Mouse (Mus musculus) small intestine, adult 2 months (tissue): ENCODE measurements around the gene Slc30a5.

Experiments
- CTCF ChIP-seq: fragments of 200-500 bp; IDR thresholded peaks from 2 replicates; pipeline ENCODE4 v1.5.1; 2012; ENCODE audit warnings: low read depth, mild to moderate bottlenecking, control low read depth, inconsistent platforms, low read length, moderate library complexity, mixed read lengths; ENCODE audit not compliant: insufficient replicate concordance, insufficient read length; ENCODE audit errors: extremely low read depth
- POLR2A ChIP-seq: fragments of 200-500 bp; IDR thresholded peaks from 2 replicates; pipeline ENCODE4 v1.6.1; 2012; ENCODE audit warnings: low read depth, mild to moderate bottlenecking, control low read depth, inconsistent platforms, low read length, moderate library complexity

- TF ChIP-seq POLR2A (no peak), CTCF (no peak)
Observed at GRCm38 (mm10) chr13:100871445-100872171, 38.4 kb upstream of the Slc30a5 start.
